Mouse (Mus musculus) retina, adult 2 months (tissue): ENCODE results near the gene Pck2.

ENCODE experiments used
- DNase-seq: peaks from one replicate; pipeline ENCODE4 v3.0.0-alpha.2; 2012; ENCODE audit warnings: low read depth, low spot score

The Pck2 gene

DNA sequence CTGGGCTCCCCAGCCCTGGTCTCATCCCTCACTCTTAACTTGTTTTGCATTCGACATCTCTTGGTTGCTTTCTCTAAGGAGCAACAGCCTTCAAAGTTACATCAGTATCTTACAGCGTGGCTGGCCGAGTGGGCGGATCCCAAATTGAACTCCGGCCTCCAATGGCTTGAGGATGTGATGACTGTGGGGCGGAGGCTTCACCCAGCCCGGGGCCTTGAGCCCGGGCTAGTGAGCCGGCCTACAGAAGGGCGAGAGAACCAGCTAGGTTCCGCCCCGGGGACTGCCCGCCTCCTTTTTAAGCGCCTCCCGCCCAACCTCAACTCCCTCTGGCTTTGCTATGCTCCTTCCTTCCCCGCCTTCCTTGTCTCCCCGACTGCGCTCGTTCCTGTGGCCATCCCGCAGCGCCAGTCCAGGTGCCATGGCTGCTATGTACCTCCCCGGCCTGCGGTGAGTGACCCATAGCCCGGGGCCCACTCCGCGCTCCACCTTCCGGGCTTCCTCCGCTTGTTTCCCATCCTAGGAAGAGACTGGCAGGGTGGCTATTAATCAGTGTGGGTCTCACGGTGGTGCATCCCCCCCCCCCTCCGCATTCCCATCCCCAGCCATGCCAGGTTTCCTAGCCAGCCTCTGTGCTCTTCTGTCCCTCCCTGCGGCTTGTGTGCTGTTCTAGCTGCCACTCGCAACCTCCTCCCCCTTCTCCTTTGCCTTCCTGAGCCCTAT lies at the start of gene Pck2:
Pck2 (plus strand) TSS at position 200 of the 720 bp plus-strand sequence.
- DNase-seq: no peak

DNA sequence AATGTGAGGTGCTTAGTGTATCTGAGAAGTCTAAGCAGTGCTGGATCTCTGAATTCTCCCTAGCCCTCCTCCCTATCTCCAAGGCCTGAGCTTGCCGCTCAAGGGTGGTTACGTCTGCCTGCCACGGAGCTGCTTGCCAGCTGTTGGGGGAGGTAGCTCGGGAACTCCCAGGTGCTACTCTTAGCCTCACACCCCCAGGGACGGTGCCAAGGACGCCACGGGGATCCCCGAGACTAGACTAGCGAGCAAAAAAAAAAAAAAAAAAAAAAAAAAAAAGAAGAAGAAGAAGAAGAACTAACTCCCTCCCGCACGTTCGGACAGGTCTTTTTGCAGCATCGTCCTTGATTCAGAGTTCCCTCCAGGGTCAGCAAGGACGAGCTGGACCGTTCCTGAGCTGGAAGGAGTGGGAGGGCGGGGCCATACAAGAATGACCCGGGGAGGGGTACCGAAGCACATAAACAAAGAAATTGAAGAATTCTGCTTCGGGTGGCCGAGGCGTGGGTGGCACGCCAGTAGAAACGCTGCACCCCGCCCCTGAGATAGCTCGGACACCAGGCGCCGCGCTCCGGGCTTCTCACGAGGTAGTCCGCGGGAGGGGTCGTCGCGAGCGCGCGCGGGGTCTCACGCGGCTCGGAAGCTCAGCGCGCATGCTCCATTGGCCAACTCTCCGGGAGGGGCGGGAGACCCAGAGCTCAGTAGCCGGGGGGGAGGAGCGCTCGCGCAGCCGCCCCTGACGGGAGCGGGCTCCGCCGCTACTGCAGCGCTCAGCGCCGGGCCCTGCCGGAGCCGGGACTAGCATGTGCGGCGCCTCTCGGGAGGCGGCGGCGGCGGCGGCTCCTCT lies 49.5 kb upstream of the Pck2 start, which contains the start of gene Carmil3:
Carmil3 (plus strand) TSS at position 291 of the 841 bp plus-strand sequence.
- peak; percentile 70 for DNase-seq

DNA sequence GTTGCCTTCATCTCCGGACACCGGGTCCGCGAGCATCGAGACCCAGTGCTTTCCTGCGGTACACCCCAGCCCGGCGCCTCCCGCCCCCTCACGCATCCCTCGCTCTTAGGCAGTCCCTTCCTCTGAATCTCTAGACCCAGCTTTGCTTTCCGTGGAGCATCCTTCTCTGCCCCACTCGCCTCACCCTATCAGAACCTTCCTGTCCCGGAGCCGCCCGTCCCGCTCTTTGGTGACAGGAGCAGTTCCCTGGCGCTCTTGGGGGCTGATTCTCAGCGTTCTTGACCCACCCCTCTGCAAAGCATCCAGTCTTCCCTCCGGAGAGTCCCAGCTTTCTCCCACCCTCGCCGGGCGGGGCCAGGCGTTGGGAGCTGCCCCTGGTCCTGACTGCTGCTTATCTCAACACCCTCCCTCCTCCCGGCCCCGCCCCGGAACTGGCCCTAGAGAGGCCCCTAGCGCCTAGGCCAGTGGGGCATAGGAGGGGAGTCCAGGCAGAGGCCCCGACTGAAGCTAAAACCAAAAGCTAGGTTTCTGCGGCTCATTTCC lies 48.7 kb upstream of the Pck2 start:
- DNase-seq: no peak

DNA sequence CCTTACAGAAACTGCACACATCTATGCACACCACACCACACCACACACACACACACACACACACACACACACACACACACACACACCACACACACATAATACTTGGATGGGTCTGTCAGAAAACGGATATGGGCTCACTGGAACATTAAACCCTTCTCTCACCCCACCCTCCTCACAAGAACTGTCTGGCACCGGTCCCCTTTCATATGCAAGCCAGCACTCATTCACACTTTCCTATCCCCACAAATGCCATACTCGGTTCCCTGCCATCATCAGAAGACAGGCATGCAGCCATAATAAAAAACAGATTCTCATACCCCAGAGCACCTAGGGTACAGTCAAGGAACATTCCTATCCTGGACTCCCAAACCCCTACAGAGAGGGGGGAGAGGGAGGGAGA lies 48.0 kb upstream of the Pck2 start:
- DNase-seq: no peak

DNA sequence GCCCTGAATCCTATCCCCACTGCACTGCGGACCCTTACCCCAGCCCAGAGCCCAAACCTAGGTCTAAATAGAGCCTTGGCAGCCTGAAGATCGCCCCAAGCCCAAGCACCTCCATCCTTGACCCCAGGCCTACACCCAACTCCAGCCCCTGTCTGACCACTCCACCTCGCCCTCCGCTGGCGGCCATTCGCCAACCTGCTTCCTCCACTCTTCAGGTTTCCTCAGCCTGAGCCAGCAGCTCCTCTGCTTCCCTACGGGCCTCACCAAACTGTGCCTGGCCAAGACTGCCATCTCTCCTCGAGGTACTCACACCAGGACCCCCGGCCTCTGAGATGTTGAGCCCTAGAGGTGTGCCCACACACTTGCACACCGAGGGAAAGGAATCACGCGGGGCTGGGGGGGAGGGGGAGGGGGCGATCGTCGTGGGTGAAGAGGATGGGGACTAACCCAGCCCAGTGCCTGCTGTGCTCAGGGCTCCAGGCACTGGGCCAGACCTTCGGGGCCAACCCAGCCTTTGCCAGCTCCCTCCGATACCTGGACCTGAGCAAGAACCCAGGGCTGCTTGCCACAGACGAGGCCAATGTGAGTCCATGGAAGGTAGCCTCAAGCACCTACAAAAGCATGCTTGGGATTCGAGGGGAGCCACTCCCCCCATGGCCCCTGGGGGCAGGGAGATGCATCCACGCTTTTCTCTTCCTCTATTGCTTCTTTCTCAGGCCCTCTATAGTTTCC lies 44.4 kb upstream of the Pck2 start:
- DNase-seq: no peak

DNA sequence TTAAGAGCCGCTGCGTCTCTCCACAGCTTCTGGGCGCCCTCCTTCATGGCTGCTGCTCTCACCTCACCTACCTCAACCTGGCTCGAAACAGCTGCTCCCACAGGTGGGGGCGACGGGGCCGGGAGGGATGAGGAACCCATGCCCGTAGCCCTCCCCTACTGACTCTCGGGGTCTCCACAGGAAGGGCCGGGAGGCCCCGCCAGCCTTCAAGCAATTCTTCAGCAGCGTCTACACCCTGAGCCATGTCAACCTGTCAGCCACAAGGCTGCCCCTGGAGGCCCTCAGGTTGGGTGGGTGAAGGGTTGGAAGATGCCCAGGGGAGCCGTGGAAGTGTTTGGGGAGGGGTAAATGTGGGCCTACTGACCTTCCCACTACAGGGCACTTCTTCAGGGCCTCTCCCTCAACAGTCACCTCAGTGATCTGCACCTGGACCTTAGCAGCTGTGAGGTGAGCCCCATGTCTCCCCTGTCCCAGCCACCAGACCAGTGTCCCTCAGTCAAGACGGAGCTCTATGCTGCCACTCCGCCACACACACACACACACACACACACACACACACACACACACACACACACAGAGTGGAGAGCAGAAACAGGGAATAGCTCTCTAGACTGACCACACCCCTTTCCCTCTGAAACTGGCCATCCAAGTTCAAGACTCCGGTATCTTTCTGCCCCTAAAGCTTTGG lies 43.2 kb upstream of the Pck2 start:
- no peak for DNase-seq

DNA sequence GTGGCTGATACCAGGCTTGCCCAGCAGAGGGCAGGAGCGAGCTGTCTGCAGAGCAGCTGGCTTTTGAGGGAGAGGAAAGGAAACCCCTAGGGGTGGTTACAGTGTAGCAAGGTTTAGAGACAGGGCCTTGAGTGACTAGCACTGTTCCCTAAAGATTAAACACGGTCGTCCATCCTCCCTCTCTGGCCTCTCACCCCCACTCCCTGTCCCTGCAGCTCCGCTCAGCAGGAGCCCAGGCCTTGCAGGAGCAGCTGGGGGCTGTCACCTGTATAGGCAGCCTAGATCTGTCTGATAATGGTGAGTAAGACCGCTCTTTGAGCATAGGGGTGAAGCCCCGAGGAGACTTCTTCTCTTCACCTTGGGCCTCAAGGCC lies 42.6 kb upstream of the Pck2 start:
- no peak for DNase-seq

DNA sequence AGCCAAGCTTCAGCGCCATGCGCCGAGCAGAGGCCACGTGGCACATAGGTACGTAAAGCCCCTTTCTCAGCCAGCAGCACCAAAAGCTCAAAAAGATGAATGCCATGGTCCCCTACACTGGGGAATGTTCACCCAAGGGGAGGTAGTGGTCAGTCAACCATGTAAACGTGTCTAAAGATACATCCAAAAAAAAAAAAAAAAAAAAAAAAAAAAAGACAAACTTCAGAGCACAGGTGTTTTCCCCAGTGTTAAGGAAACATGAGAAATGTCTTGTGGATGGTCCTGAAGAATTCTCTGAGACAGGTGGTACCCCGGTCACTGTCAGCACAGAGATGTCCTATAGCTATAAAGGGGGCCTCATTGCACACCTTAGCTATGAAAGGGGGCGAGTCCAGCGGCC lies 34.5 kb upstream of the Pck2 start:
- DNase-seq: no peak

DNA sequence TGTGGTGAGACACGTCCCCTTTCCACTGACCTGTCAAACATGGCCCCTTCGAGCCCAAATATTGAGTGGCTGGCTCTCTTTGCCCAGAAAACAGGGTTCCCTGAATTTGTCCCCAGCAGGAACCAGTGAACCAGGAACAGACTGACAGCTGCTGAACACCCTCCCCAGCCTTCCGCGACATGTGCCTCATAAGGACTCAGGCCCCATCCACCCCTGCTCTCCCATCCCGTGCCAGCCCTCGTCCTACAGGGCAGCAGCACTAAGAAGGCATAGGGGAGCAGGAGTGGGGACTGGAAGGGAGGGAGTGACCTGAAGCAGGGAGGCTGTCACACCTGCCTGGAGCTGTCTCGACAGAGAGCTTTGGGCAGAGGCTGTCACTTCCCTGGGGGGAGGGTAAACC lies 32.3 kb upstream of the Pck2 start:
- no peak for DNase-seq

DNA sequence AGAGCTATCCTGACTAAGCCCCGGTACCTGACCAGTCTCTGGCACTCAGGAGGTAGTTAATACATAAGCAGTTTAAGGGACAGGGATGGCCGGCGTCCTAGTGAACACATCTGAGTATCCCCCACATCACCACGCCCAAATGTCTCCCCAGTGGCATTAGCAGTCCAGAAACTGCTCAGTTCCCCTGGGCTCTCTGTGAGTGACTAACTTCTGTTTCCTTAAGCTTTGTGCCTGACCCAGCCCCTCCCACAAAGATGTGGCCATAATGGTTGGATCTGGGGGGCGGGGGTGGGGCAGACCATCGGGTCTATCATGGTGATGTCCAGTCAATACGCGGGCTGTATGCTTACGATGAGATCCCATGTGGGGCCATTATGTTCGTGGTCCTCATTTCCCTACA lies 30.5 kb upstream of the Pck2 start:
- no peak for DNase-seq

DNA sequence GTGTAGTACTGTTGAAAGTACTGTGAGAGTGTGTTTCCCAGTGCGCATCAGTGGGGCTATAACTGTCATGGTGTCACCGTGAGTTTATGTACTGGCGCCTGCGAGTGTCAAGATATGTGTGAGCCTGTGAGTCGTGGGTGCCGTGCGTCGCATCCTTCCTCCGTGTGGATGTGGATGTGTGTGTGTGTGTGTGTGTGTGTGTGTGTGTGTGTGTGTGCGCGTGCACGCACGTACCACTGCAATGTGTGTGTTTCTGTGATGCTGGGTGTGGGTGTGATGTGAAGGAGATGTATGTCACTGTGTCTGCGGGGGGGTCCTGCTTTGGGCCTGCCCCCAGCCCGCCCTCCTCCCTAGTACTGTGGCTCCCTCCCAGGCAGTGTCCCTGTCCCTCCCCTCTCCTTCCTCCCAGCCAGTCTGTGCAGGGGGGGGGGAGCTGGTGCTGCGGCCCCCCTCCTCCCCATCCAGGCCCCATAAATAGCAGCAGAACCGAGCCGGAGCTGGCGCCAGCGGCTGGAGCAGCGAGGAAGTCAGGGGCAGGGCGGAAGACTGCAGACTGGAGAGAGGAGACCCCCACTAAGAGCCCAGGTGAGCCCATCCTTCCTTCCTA lies 29.8 kb upstream of the Pck2 start, which contains the start of gene Cpne6:
Cpne6 (plus strand) TSS at position 321 of the 607 bp plus-strand sequence.
- DNase-seq: no peak

DNA sequence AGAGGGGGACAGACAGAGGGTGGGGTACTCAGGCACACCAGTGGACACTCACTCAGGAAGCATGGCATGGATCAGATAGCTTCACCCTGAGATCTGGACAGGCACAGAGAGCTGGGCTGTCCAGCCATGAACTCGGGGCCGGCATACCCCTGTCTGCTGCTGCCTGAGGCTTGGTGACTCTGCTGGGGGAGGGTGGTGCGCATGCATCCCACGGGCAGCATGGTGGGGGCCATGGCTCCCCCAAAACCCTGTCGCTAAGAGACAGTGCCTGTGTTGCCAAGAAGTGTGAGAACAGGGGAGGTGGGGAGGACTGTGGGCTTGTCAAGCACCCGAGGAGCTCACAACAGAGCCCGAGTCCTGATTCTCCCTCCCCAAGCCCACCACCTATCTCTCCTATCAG lies 29.0 kb upstream of the Pck2 start:
- DNase-seq: no peak

DNA sequence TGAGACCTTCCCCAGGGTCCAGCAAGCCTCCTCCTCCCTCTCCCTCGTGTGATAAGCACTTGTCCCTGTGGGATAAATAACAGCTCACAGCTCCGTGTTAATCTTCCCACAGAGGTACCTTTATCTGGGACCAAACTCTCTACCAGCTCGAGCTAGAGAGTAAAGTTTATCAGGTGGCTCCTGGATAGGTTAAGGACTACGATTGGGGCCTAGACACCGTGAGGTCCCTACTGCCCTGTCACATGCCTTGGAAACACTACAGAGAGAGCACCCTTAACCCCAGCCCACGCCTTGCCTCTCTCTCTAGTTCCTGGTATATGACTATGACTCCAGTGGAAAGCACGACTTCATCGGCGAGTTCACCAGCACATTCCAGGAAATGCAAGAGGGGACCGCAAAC lies 26.1 kb upstream of the Pck2 start:
- no peak for DNase-seq

DNA sequence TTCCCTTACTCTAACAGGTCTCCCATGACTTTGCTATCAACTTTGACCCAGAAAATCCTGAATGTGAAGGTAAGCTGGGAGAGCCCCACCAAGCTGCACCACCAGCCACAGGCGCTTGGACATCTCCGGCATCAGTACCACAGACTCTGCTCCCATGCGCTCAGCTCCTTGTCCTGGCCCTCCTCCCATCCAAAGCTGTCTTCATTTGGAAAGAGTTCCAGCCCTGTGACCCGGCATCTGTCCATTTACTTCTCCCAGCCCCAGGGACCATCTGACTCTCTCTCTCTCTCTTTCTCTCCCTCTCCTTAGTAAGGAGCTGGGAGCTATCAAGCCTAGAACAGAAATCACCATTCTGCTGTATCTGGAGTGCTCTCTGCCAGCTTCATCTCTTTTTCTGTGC lies 24.2 kb upstream of the Pck2 start:
- DNase-seq: no peak

DNA sequence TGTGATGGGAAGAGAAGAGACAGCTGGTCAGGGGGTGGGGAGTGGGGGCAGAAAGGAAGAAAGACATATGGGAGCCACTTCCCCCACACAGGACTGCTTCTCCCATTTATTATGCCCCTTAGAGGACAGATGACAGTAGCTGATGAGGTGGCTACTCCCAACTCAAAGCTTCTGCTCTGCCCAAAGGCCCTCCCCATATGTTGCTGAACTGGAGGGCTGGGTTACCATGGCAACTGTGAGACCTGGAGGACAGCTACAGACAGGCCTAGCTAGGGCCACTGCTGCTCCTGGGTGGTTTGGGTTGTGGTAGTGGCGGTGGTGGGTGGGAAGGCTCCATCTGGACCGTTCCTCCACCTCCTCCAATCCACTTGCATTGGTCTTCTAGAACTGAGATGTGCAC lies 21.2 kb upstream of the Pck2 start:
- DNase-seq: no peak

DNA sequence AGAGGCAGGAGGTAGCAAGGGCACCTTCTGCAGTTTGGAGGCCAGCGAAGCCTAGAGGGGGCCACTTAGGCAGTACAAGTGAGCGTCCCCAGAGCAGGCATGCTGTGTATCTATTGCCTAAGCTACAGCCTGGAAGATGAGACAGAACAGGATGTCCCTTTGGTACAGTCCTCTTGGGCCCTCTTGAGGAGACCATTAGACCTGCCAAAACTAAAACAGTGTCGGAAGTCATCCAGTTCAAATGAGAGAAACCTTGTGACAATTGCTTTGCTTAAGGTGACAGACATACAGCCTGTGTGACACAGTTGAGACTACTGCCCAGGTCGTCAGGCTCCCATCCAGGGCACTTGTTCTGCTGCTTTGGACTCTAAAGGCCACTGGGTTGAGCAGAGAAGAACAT lies 20.5 kb upstream of the Pck2 start:
- no peak for DNase-seq

DNA sequence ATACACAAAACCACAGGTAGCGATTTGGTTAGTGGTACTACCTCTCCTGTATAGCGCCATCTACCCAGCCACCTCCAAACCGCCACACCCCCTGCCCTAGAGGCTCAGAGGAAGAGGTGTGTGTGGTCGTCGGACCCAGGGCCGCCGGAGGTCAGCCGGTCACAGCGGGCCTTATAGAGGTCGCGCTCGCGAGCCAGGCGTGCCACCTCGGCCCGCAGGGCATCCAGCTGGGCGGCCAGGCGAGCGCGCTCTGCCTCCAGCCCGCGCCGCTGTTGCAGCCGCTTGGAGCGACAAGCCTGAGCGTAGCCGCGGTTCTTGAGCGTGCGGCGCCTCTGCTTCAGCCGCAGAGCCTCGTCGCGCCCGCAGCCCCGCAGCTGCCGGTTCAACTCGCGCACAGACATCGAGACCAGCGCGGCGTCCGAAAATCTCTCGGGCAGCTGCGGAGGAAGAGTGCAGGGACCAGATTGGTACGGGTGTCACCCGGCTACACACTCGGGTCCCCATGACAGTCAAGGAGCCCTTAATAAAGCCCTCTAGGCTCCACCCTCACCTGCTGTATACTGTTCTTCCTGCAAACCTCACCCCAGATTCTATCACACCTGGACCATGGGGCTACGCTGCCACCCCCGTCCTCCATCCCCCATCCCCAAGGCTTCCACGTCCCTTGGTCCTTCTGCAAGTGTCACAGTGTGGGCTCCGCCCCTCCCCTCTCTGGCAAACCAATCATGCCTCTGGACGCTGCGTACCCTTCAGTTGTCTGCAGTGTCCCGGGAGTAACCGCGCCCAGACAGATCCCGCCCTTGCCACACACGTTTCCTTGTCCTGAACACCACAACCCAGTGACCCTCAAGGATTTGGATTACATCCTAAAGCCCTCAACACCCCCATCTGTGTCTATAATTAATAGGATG lies 19.4 kb upstream of the Pck2 start:
- DNase-seq: peak; percentile 88

DNA sequence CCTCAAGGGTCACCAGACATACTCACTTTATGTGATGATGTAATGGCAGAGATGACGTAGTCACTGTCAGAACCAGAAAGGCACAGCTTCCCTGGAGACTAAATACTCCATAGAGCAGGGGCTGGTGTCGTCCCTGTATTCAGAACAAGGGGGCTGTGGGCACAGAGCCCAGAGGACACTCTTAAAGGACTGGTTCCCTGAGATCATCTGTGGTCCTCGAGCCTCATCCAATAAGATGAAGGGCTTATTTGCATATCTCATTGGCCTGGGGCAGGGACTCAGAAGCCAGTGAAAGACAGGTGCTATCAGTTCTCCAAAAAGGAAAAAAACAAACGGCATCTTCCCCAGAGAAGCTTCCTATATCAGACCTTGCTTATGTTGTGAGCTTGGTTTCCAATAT lies 16.0 kb upstream of the Pck2 start:
- peak; percentile 71 for DNase-seq

DNA sequence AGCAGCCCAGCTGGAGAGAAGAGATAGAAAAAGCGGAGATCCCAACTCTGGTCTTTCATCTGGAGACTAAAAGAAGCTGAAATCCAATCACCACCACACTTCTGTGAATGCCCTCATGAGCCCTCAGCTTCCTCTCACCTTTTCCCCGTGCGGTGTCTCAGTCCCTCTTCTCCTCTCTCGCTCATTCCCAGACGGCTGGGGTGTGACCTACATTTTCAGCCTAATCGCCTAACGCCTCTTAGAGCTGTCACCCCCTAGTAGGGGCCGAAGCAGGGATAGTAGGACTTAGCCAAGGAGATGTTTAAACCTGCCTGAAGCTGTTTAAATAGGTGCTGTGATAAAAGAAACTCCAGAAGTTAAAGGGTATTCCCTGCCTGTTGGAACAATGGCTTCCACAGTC lies 15.3 kb upstream of the Pck2 start, which contains the start of gene Nrl:
Nrl (minus strand) TSS at position 197 of the 400 bp plus-strand sequence.
- DNase-seq: peak; percentile 86

DNA sequence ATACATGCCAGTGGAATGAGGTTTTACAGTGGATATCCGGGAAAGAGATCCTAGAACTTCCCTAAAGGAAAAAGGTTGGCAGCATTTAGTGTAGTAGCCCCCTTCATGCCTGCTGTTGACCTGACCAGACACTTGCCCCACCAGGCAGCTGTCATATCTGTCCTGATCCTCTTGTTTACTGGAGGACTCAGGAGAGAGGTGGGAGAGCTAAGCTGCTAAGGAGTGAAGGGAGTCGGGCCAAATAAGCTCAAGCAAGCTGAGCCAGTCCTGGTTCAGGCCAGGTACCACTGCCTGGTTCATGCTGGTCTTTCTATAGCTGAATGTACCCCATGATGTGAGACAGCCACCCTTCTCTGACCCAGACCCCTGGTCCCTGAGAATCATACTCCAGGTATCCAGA lies 13.4 kb upstream of the Pck2 start:
- no peak for DNase-seq
